Mouse (Mus musculus) cortical plate, adult 2 months (tissue): Measurements from ENCODE around the gene Herc2. TPM values are rescaled to one million over a fixed set of nuclear protein-coding genes. Genes with fewer than 3 reads are reported as not detected.

Source experiments
- H3K27ac ChIP-seq: fragments of 200-500 bp; 2 replicates; pipeline ENCODE4 v1.5.1; 2012; ENCODE audit warnings: low read length, control low read depth, inconsistent platforms; ENCODE audit not compliant: insufficient read depth
- H3K4me1 ChIP-seq: fragments of 200-500 bp; 2 replicates; pipeline ENCODE4 v1.6.1; 2011; ENCODE audit warnings: low read length; ENCODE audit not compliant: control insufficient read depth, insufficient read depth
- H3K4me3 ChIP-seq: fragments of 200-500 bp; 2 replicates; pipeline ENCODE4 v1.5.1; 2011; ENCODE audit warnings: mild to moderate bottlenecking, low read length, control low read depth; ENCODE audit not compliant: insufficient read depth
- CTCF ChIP-seq: fragments of 200-500 bp; IDR thresholded peaks from 2 replicates; pipeline ENCODE4 v1.5.1; 2011; ENCODE audit warnings: mild to moderate bottlenecking, control low read depth, low read length; ENCODE audit not compliant: insufficient read depth; ENCODE audit errors: extremely low read depth
- POLR2A ChIP-seq: fragments of 200-500 bp; IDR thresholded peaks from 2 replicates; pipeline ENCODE4 v1.6.1; 2011; ENCODE audit warnings: mild to moderate bottlenecking, low read length, control low read depth; ENCODE audit not compliant: insufficient read depth; ENCODE audit errors: extremely low read depth
- polyA plus RNA-seq: library from polyadenylated mRNA; depleted of rRNA; stranded (reverse); fragments of >200 nt; gene quantifications from 2 replicates; pipeline ENCODE4 v1.2.3, GENCODE M21; 2012; rRNA removed

Herc2 gene
- polyA plus RNA-seq, 1 experiment: 51.7 TPM

- TF ChIP-seq POLR2A (no peak), CTCF (no peak)
- no peak overlapping the region for H3K4me3 ChIP-seq
These were observed 170.8 kb downstream of the Herc2 start for GRCm38 (mm10) chr7:56220811-56221210.

GRCm38 (mm10) chr7:56235794-56236423 is 185.9 kb downstream of the Herc2 start:
- no peak overlapping the region for H3K4me3 ChIP-seq
- H3K4me1 ChIP-seq: no peaks in the 10 kb centered on the region
- H3K27ac ChIP-seq: no peak overlapping the region
- TF ChIP-seq CTCF (no peak), POLR2A (no peak)

More at GRCm38 (mm10) chr7:56220811-56221210, 170.8 kb downstream of the Herc2 start:
- H3K4me1 ChIP-seq: no peaks in the 10 kb centered on the region
- H3K27ac ChIP-seq: no peak overlapping the region

- no peak overlapping the region for H3K27ac ChIP-seq
These were observed 186.6 kb downstream of the Herc2 start for GRCm38 (mm10) chr7:56236617-56237016.

GRCm38 (mm10) chr7:56239543-56239942 is 189.5 kb downstream of the Herc2 start, which contains the start of gene Oca2:
TSS of gene Oca2 (plus strand) at chr7:56239760.
- Histone ChIP-seq H3K4me1 (no peaks in the 10 kb centered on the region), H3K27ac (no peak within 1 kb of the TSS), H3K4me3 (no peak within 1 kb of the TSS)
- TF ChIP-seq POLR2A: no peak
- no peak for TF ChIP-seq CTCF

More at GRCm38 (mm10) chr7:56236617-56237016, 186.6 kb downstream of the Herc2 start:
- TF ChIP-seq CTCF: no peak
- no peak for TF ChIP-seq POLR2A
- Histone ChIP-seq H3K4me1 (no peaks in the 10 kb centered on the region), H3K4me3 (no peak overlapping the region)

GRCm38 (mm10) chr7:56254568-56254967 is 204.6 kb downstream of the Herc2 start:
- Histone ChIP-seq H3K4me1 (no peaks in the 10 kb centered on the region), H3K27ac (no peak overlapping the region), H3K4me3 (no peak overlapping the region)
- no peak for TF ChIP-seq POLR2A
- no peak for TF ChIP-seq CTCF

- H3K4me3 ChIP-seq: no peak overlapping the region
- no peaks in the 10 kb centered on the region for H3K4me1 ChIP-seq
- no peak for TF ChIP-seq POLR2A
- no peak for TF ChIP-seq CTCF
- no peak overlapping the region for H3K27ac ChIP-seq
These were observed 208.0 kb downstream of the Herc2 start for GRCm38 (mm10) chr7:56257875-56258441.

GRCm38 (mm10) chr7:56277506-56277905 is 227.5 kb downstream of the Herc2 start:
- no peak for TF ChIP-seq CTCF
- TF ChIP-seq POLR2A: no peak
- Histone ChIP-seq H3K4me1 (no peaks in the 10 kb centered on the region), H3K27ac (no peak overlapping the region), H3K4me3 (no peak overlapping the region)

Other genes with a start within 250 kb of the Herc2 start
- gene Cyfip1, start 208.5 kb upstream of the Herc2 start, polyA plus RNA-seq: 50.4 and 57.2 TPM in 2 replicates
- 23.1 and 24.3 TPM in 2 replicates for gene Nipa2, start 87.7 kb upstream of the Herc2 start, polyA plus RNA-seq
- gene Nipa1, start 30.2 kb upstream of the Herc2 start, polyA plus RNA-seq: 34.2 and 34.4 TPM in 2 replicates
- 0.15 and 0.19 TPM in 2 replicates for gene Oca2, start 189.6 kb downstream of the Herc2 start, polyA plus RNA-seq